Mouse (Mus musculus) MEL (cell line): ENCODE data around the gene Camta1. TPM values are rescaled to one million over a fixed set of nuclear protein-coding genes. Genes with fewer than 3 reads are reported as not detected.

ENCODE experiments used
- DNase-seq: peaks from one replicate; pipeline ENCODE4 v3.0.0; 2011; ENCODE audit warnings: low read depth, low spot score
- H3K27ac ChIP-seq: 2 replicates; pipeline ENCODE4 v1.5.1; 2012; ENCODE audit warnings: low read depth, mild to moderate bottlenecking, control low read depth, low read length, moderate library complexity; ENCODE audit not compliant: control insufficient read depth
- H3K27me3 ChIP-seq, 2 experiments: fragments of 150-350 bp in 1 of 2; sonication (generic) in 1 of 2; 2 replicates each; pipeline ENCODE4 v1.6.1; 2012; ENCODE audit warnings: low read length in 2 of 2, mild to moderate bottlenecking in 2 of 2, improper control_type of control experiment in 1 of 2, moderate library complexity in 1 of 2; ENCODE audit not compliant: insufficient read depth in 2 of 2, control insufficient read depth in 1 of 2
- H3K36me3 ChIP-seq, 2 experiments: 2 replicates each; pipeline ENCODE4 v1.6.1; 2012 to 2014; ENCODE audit warnings: low read length in 2 of 2, improper control_type of control experiment in 1 of 2, inconsistent platforms in 1 of 2, mild to moderate bottlenecking in 1 of 2; ENCODE audit not compliant: insufficient read depth in 2 of 2, control insufficient read depth in 1 of 2
- H3K4me1 ChIP-seq, 2 experiments: fragments of 150-350 bp in 1 of 2; sonication (generic) in 1 of 2; 2 replicates each; pipeline ENCODE4 v1.6.1; 2012; ENCODE audit warnings: low read length in 2 of 2, improper control_type of control experiment in 1 of 2, mild to moderate bottlenecking in 1 of 2; ENCODE audit not compliant: insufficient read depth in 2 of 2, control insufficient read depth in 1 of 2
- H3K4me3 ChIP-seq, 2 experiments: fragments of 150-350 bp in 1 of 2; sonication (generic) in 1 of 2; 2 replicates each; pipeline ENCODE4 v1.5.1; 2012; ENCODE audit warnings: low read depth in 2 of 2, low read length in 2 of 2, mild to moderate bottlenecking in 2 of 2, moderate library complexity in 2 of 2, control low read depth in 1 of 2, improper control_type of control experiment in 1 of 2; ENCODE audit not compliant: control insufficient read depth in 1 of 2, insufficient read depth in 1 of 2
- H3K79me2 ChIP-seq: 2 replicates; pipeline ENCODE4 v1.6.1; 2012; ENCODE audit warnings: mild to moderate bottlenecking, low read length, moderate library complexity; ENCODE audit not compliant: control insufficient read depth, poor library complexity, insufficient read depth
- H3K9ac ChIP-seq: 2 replicates; pipeline ENCODE4 v1.6.1; 2012; ENCODE audit warnings: low read depth, mild to moderate bottlenecking, control low read depth, low read length, moderate library complexity; ENCODE audit not compliant: control insufficient read depth, poor library complexity, severe bottlenecking
- H3K9me3 ChIP-seq: fragments of 150-350 bp; sonication (generic); replicated peaks from 2 replicates; pipeline ENCODE4 v1.6.1; 2012; ENCODE audit warnings: mild to moderate bottlenecking, low read length, improper control_type of control experiment, moderate library complexity; ENCODE audit not compliant: insufficient read depth
- BHLHE40 ChIP-seq: IDR thresholded peaks from 2 replicates; pipeline ENCODE4 v1.6.1; 2012; ENCODE audit warnings: low read depth, mild to moderate bottlenecking, inconsistent platforms, low read length, improper control_type of control experiment, borderline replicate concordance
- CHD1 ChIP-seq: IDR thresholded peaks from 2 replicates; pipeline ENCODE4 v1.6.1; 2012; ENCODE audit warnings: low read depth, mild to moderate bottlenecking, inconsistent platforms, low read length, improper control_type of control experiment
- CHD2 ChIP-seq: IDR thresholded peaks from 2 replicates; pipeline ENCODE4 v1.6.1; 2011; ENCODE audit warnings: low read length, improper control_type of control experiment
- CTCF ChIP-seq, 3 experiments: IDR thresholded peaks in 2 of 3; conservative IDR thresholded peaks in 1 of 3; 2 replicates each; pipeline ENCODE4 v1.5.1; 2011 to 2012; ENCODE audit warnings: low read length in 3 of 3, low read depth in 2 of 3, mild to moderate bottlenecking in 2 of 3, improper control_type of control experiment in 1 of 3, inconsistent platforms in 1 of 3, mixed read lengths in 1 of 3, moderate library complexity in 1 of 3; ENCODE audit not compliant: control insufficient read depth in 1 of 3, insufficient read depth in 1 of 3, poor library complexity in 1 of 3, severe bottlenecking in 1 of 3
- E2F4 ChIP-seq: IDR thresholded peaks from 2 replicates; pipeline ENCODE4 v1.6.1; 2011; ENCODE audit warnings: low read depth, low read length, improper control_type of control experiment, borderline replicate concordance
- ELF1 ChIP-seq: IDR thresholded peaks from 2 replicates; pipeline ENCODE4 v1.6.1; 2014; ENCODE audit warnings: low read depth, mild to moderate bottlenecking, inconsistent platforms, low read length, improper control_type of control experiment, moderate library complexity
- EP300 ChIP-seq, 2 experiments: IDR thresholded peaks; 2 replicates each; pipeline ENCODE4 v1.6.1; 2011; ENCODE audit warnings: improper control_type of control experiment in 2 of 2, low read length in 2 of 2, low read depth in 1 of 2, mild to moderate bottlenecking in 1 of 2
- GABPA ChIP-seq: IDR thresholded peaks from 2 replicates; pipeline ENCODE4 v1.6.1; 2012; ENCODE audit warnings: low read depth, mild to moderate bottlenecking, inconsistent platforms, low read length, improper control_type of control experiment, moderate library complexity
- GATA1 ChIP-seq: IDR thresholded peaks from 2 replicates; pipeline ENCODE4 v1.6.1; 2011; ENCODE audit warnings: low read depth, low read length, improper control_type of control experiment
- HCFC1 ChIP-seq: IDR thresholded peaks from 2 replicates; pipeline ENCODE4 v1.6.1; 2012; ENCODE audit warnings: low read depth, mild to moderate bottlenecking, inconsistent platforms, low read length, improper control_type of control experiment, moderate library complexity
- KAT2A ChIP-seq: conservative IDR thresholded peaks from 2 replicates; pipeline ENCODE4 v1.6.1; 2012; ENCODE audit warnings: low read depth, low read length, improper control_type of control experiment, inconsistent platforms
- MAFK ChIP-seq: IDR thresholded peaks from 2 replicates; pipeline ENCODE4 v1.6.1; 2011; ENCODE audit warnings: low read depth, mild to moderate bottlenecking, low read length, improper control_type of control experiment, borderline replicate concordance
- MAX ChIP-seq: IDR thresholded peaks from 2 replicates; pipeline ENCODE4 v1.6.1; 2011; ENCODE audit warnings: low read length, improper control_type of control experiment
- MAZ ChIP-seq: IDR thresholded peaks from 2 replicates; pipeline ENCODE4 v1.6.1; 2012; ENCODE audit warnings: low read depth, mild to moderate bottlenecking, inconsistent platforms, low read length, improper control_type of control experiment
- MXI1 ChIP-seq: IDR thresholded peaks from 2 replicates; pipeline ENCODE4 v1.6.1; 2011; ENCODE audit warnings: mild to moderate bottlenecking, low read depth, low read length, improper control_type of control experiment
- MYB ChIP-seq: IDR thresholded peaks from 2 replicates; pipeline ENCODE4 v1.6.1; 2011; ENCODE audit warnings: mild to moderate bottlenecking, low read depth, low read length, improper control_type of control experiment
- MYC ChIP-seq: IDR thresholded peaks from 2 replicates; pipeline ENCODE4 v1.6.1; 2011; ENCODE audit warnings: low read depth, mild to moderate bottlenecking, low read length, improper control_type of control experiment, moderate library complexity
- NELFE ChIP-seq: IDR thresholded peaks from 2 replicates; pipeline ENCODE4 v1.6.1; 2011; ENCODE audit warnings: low read depth, low read length, improper control_type of control experiment
- POLR2A ChIP-seq, 2 experiments: IDR thresholded peaks; 2 replicates each; pipeline ENCODE4 v1.6.1; 2011 to 2012; ENCODE audit warnings: low read length in 2 of 2, mild to moderate bottlenecking in 2 of 2, control low read depth in 1 of 2, improper control_type of control experiment in 1 of 2, low read depth in 1 of 2, moderate library complexity in 1 of 2; ENCODE audit not compliant: control insufficient read depth in 1 of 2, insufficient read depth in 1 of 2, poor library complexity in 1 of 2
- POLR2AphosphoS5 ChIP-seq: IDR thresholded peaks from 2 replicates; pipeline ENCODE4 v1.6.1; 2012; ENCODE audit warnings: low read depth, borderline replicate concordance, mild to moderate bottlenecking, inconsistent platforms, low read length, moderate library complexity, mixed read lengths
- RAD21 ChIP-seq: IDR thresholded peaks from 2 replicates; pipeline ENCODE4 v1.6.1; 2011; ENCODE audit warnings: mild to moderate bottlenecking, low read depth, low read length, improper control_type of control experiment
- SMC3 ChIP-seq: IDR thresholded peaks from 2 replicates; pipeline ENCODE4 v1.6.1; 2011; ENCODE audit warnings: low read depth, low read length, improper control_type of control experiment
- TAL1 ChIP-seq: IDR thresholded peaks from 2 replicates; pipeline ENCODE4 v1.6.1; 2012; ENCODE audit warnings: mild to moderate bottlenecking, inconsistent platforms, low read length, moderate library complexity, mixed read lengths
- TBP ChIP-seq: IDR thresholded peaks from 2 replicates; pipeline ENCODE4 v1.8.0; 2011; ENCODE audit warnings: low read depth, low read length, improper control_type of control experiment
- USF1 ChIP-seq: IDR thresholded peaks from 2 replicates; pipeline ENCODE4 v1.6.1; 2014; ENCODE audit warnings: low read depth, mild to moderate bottlenecking, inconsistent platforms, low read length, improper control_type of control experiment, moderate library complexity
- USF2 ChIP-seq, 2 experiments: IDR thresholded peaks; 2 replicates each; pipeline ENCODE4 v1.6.1; 2011 to 2012; ENCODE audit warnings: improper control_type of control experiment in 2 of 2, low read length in 2 of 2, borderline replicate concordance in 1 of 2, inconsistent platforms in 1 of 2, low read depth in 1 of 2, mild to moderate bottlenecking in 1 of 2; ENCODE audit not compliant: insufficient read depth in 1 of 2
- ZC3H11A ChIP-seq: IDR thresholded peaks from 2 replicates; pipeline ENCODE4 v1.6.1; 2012; ENCODE audit warnings: low read depth, mild to moderate bottlenecking, inconsistent platforms, low read length, improper control_type of control experiment
- ZKSCAN1 ChIP-seq: IDR thresholded peaks from 2 replicates; pipeline ENCODE4 v1.6.1; 2012; ENCODE audit warnings: low read depth, mild to moderate bottlenecking, inconsistent platforms, low read length, improper control_type of control experiment, moderate library complexity
- ZMIZ1 ChIP-seq: IDR thresholded peaks from 2 replicates; pipeline ENCODE4 v1.6.1; 2012; ENCODE audit warnings: low read depth, mild to moderate bottlenecking, inconsistent platforms, low read length, improper control_type of control experiment, moderate library complexity
- polyA plus RNA-seq, 2 experiments: library from polyadenylated mRNA; stranded (reverse) in 1 of 2; unstranded in 1 of 2; fragments of >175 nt in 1 of 2; fragments of >200 nt in 1 of 2; gene quantifications; 2 replicates each; pipeline versions ENCODE4 v1.2.1 to v1.2.4; 2012; ENCODE audit warnings: low replicate concordance in 2 of 2, low read depth in 1 of 2; ENCODE audit not compliant: insufficient read length in 2 of 2, insufficient read depth in 1 of 2, missing spikeins in 1 of 2
- total RNA-seq: library from RNA; depleted of rRNA; stranded (reverse); fragments of 300-350 nt; gene quantifications from 2 replicates; pipeline ENCODE4 v1.2.3, GENCODE M21; 2012

The Camta1 gene
- total and polyA plus RNA-seq, 3 experiments = 28.2 to 87.5 TPM; not detected in 1

DNA sequence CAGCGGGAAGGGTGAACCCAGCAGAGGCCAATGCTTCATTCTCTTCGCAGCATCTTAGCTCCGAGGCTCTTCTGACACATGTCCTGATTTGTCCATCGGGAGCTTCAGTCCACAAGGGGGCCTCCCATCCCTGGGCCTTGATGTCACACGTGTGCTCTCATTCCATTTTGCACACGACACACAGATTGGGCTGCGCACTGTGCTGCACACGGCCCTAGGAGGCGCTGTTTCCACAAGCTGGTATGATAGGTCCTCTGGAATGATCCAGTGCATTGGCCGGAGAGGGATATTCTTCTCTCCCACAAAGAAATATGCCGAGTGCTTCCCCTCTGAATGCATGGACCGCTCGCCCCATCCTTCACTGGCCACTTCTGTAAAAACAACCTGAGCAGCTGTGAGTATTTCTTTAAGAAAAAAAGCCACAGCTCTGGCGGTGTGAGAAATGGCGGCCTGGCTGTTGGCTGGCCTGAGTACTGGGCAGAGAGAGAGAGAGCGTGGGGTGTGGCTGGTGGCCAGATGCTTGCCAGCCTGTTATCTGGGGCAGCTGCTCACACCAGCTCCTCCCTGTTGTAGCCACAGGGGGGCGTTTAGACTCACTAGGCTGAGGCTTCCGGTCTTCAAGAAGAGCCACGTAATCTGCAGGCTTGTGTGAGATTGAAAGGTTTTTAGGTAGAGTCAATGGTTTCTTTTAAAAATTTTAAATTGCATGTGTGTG lies 622.5 kb downstream of the Camta1 start:
- Histone ChIP-seq H3K4me3 (no peak overlapping the region), H3K9me3 (no peaks in the 10 kb centered on the region), H3K79me2 (no peaks in the 10 kb centered on the region), H3K36me3 (no peaks in the 10 kb centered on the region), H3K27ac (no peak overlapping the region), H3K9ac (no peak overlapping the region), H3K27me3 (no peaks in the 10 kb centered on the region), H3K4me1 (no peaks in the 10 kb centered on the region)
- TF ChIP-seq TAL1 (no peak), GATA1 (no peak), HCFC1 (no peak), MXI1 (no peak), MAFK (no peak), USF1 (no peak), POLR2AphosphoS5 (no peak), SMC3 (no peak), BHLHE40 (no peak), POLR2A (IDR thresholded peaks at IDR 0.05; ENCODE audit: control insufficient read depth in 1 of 2, insufficient read depth in 1 of 2, low read depth in 1 of 2, low read length in 2 of 2, poor library complexity in 1 of 2) (no peak), MAX (no peak), TBP (no peak), CHD2 (no peak), GABPA (no peak), MAZ (no peak), EP300 (IDR thresholded peaks at IDR 0.05; ENCODE audit: low read depth in 1 of 2, low read length in 2 of 2) (no peak)
- no peak for DNase-seq

DNA sequence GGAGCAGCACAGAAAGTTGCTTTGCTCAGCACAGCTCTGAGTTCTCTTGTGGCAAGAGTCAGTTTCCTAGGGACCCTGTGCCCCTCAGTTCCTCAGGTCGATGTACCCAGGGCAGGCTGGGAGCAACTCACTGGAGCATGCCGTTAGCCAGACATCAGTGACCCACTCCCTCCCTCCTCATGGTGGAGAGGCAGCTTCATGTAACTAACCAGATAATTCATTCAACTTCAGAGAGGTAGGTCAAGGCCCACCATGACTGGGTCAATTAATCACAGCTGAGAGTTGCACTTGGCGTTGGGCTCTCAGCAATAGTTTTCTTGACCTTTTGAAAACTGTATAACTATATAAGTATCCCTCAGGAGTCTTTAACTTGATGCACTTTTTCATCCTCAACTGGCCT lies 624.2 kb downstream of the Camta1 start:
- Histone ChIP-seq H3K4me1 (no peaks in the 10 kb centered on the region), H3K27ac (no peak overlapping the region)
- TF ChIP-seq RAD21 (no peak), GABPA (no peak), MAZ (no peak), MAFK (no peak), USF2 (IDR thresholded peaks at IDR 0.05; ENCODE audit: borderline replicate concordance in 1 of 2, insufficient read depth in 1 of 2, low read depth in 1 of 2, low read length in 2 of 2) (no peak), CHD1 (no peak), KAT2A (no peak), ZC3H11A (no peak), MXI1 (no peak), GATA1 (no peak), CTCF (IDR thresholded peaks at IDR 0.05 in 2 of 3, conservative IDR thresholded peaks at IDR 0.05 in 1 of 3; ENCODE audit: control insufficient read depth in 1 of 3, insufficient read depth in 1 of 3, low read depth in 2 of 3, low read length in 3 of 3, poor library complexity in 1 of 3, severe bottlenecking in 1 of 3) (no peak), ELF1 (no peak), ZMIZ1 (no peak), NELFE (no peak), ZKSCAN1 (no peak), E2F4 (no peak), MYC (no peak), EP300 (IDR thresholded peaks at IDR 0.05; ENCODE audit: low read depth in 1 of 2, low read length in 2 of 2) (no peak), MYB (no peak)
- TF ChIP-seq, all 39 proteins: peak for 0
- Histone ChIP-seq H3K79me2 (no peaks in the 10 kb centered on the region), H3K27me3 (no peaks in the 10 kb centered on the region), H3K9ac (no peak overlapping the region), H3K36me3 (no peaks in the 10 kb centered on the region), H3K4me3 (no peak overlapping the region), H3K9me3 (no peaks in the 10 kb centered on the region)
- no peak for DNase-seq
